Mouse (Mus musculus): Measurements from ENCODE around the gene Arhgap27.

- no peak for TF ChIP-seq ZNF384 (IDR thresholded peaks at IDR 0.05; ENCODE audit: low read depth, low read length)
- TF ChIP-seq HCFC1 (IDR thresholded peaks at IDR 0.05; ENCODE audit: low read depth, low read length): no peak
Measured at GRCm38 (mm10) chr11:103343063-103343462, 20.4 kb downstream of the Arhgap27 start.

All from MEL (cell line).